Mouse (Mus musculus): ENCODE results near the gene Fut8.

- no peak for TF ChIP-seq GATA1 (IDR thresholded peaks at IDR 0.05; ENCODE audit: low read length)
- TF ChIP-seq TAL1 (IDR thresholded peaks at IDR 0.05; ENCODE audit: low read length), result no peak
Measured at GRCm38 (mm10) chr12:77415720-77416119, 177.8 kb downstream of the Fut8 start.

Data from erythroblast, embryonic 14.5 days (primary cell).